Comparison of ENCODE assay signal across 18 mouse cellular contexts in the genomic region with DNA sequence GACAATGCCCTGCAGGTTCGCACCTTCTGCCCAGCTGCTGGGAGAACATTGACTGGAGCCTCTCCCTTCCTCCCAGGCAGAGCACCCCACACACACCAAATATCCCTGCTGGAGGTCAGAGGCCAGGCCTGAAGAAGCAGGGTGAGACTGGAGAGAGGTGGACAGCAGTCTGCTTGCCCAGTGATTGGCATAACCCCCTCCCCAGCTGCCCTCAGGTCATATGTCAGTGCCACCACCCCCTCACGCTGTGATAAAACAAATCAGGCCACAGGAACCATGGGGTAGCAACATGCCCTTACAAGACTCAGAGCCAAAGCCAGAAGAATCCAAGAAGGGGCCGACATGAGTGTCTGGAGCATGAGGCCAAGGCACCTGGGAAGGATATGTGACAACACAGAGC. TPM values are rescaled to one million over a fixed set of nuclear protein-coding genes. Genes with fewer than 3 reads are reported as not detected.
DNase-seq lines count a peak whose midpoint lies in the region; ATAC-seq and TF ChIP-seq lines count a peak whose summit lies in the region.
"Had no signal": no experiment of that assay in that cellular context is flagged by ENCODE, and none has a peak within 500 bp of the region (broad histone marks: within the 10 kb centered on the region; RNA-seq: fewer than 3 reads in every experiment).

No protein-coding gene starts in this region.

- ATAC-seq in forebrain, embryonic 15.5 days (replicated peaks), result no peak
- no peak for ATAC-seq in hindbrain, embryonic 11.5 days (ENCODE audit: low FRiP score)
- no peak for ATAC-seq in neural tube, embryonic 13.5 days (ENCODE audit: low read depth)
- ATAC-seq in stomach, postnatal 0 days (ENCODE audit: low FRiP score, low TSS enrichment), result no peak
- ATAC-seq: liver, embryonic 12.5 days; midbrain, embryonic 16.5 days had no signal

- H3K9me3 ChIP-seq in forebrain, embryonic 15.5 days, result no peaks in the 10 kb centered on the region
- H3K9me3 ChIP-seq in forebrain, embryonic 10.5 days, result no peaks in the 10 kb centered on the region
- no peaks in the 10 kb centered on the region for H3K9me3 ChIP-seq in hindbrain, embryonic 10.5 days
- H3K9me3 ChIP-seq in hindbrain, embryonic 11.5 days (ENCODE audit: control insufficient read depth, low read length), result no peaks in the 10 kb centered on the region
- H3K9me3 ChIP-seq in neural tube, embryonic 13.5 days, result no peaks in the 10 kb centered on the region
- H3K9me3 ChIP-seq in stomach, postnatal 0 days (ENCODE audit: control insufficient read depth, low read length), result no peaks in the 10 kb centered on the region
- H3K9me3 ChIP-seq: G1E; liver, embryonic 12.5 days; neural tube, embryonic 15.5 days had no signal

- 0 out of 2 replicates have a peak overlapping the region, but pooled peaks have one; percentile 57 for H3K27ac ChIP-seq in forebrain, embryonic 15.5 days (replicated peaks)
- H3K27ac ChIP-seq in forebrain, embryonic 10.5 days, result no peak overlapping the region
- peak overlapping the region; percentile 42; the same call in 1 of the 2 replicates for H3K27ac ChIP-seq in hindbrain, embryonic 10.5 days
- no peak overlapping the region for H3K27ac ChIP-seq in hindbrain, embryonic 11.5 days (ENCODE audit: low read depth, low read length)
- 0 out of 2 replicates have a peak overlapping the region, but pooled peaks have one; percentile 74 for H3K27ac ChIP-seq in neural tube, embryonic 13.5 days (replicated peaks)
- H3K27ac ChIP-seq in stomach, postnatal 0 days (replicated peaks), result peak overlapping the region; percentile 89
- H3K27ac ChIP-seq: liver, embryonic 12.5 days; macrophage had no signal

- no peak for TF ChIP-seq EP300 in stomach, postnatal 0 days (optimal IDR thresholded peaks at IDR 0.05)

- H3K9ac ChIP-seq in forebrain, embryonic 15.5 days (replicated peaks), result no peak overlapping the region
- no peak overlapping the region for H3K9ac ChIP-seq in hindbrain, embryonic 11.5 days (ENCODE audit: low read depth, low read length)
- no peak overlapping the region for H3K9ac ChIP-seq in neural tube, embryonic 13.5 days
- no peak overlapping the region for H3K9ac ChIP-seq in stomach, postnatal 0 days (ENCODE audit: low read length)
- H3K9ac ChIP-seq: liver, embryonic 12.5 days; neural tube, embryonic 15.5 days had no signal

- no peak for DNase-seq in forebrain, embryonic 10.5 days (ENCODE audit: extremely low spot score, low spot score)
- DNase-seq in hindbrain, embryonic 10.5 days (ENCODE audit: low spot score), result no peak
- no peak for DNase-seq in hindbrain, embryonic 11.5 days (ENCODE audit: low spot score)
- DNase-seq in neural tube, embryonic 10.5 days (ENCODE audit: extremely low spot score, low spot score), result no peak
- no peak for DNase-seq in stomach, postnatal 0 days (ENCODE audit: low spot score)
- DNase-seq in thymus, adult 18-20 months, result no peak
- DNase-seq: adrenal gland, postnatal 25 days; embryo, embryonic 11 days; gastrocnemius, postnatal 14 days; right cerebral cortex, postnatal 14 days; thymus, postnatal 36 days had no signal

- H3K27me3 ChIP-seq in forebrain, embryonic 15.5 days, result no peaks in the 10 kb centered on the region
- no peaks in the 10 kb centered on the region for H3K27me3 ChIP-seq in forebrain, embryonic 10.5 days (ENCODE audit: poor library complexity, severe bottlenecking)
- H3K27me3 ChIP-seq in hindbrain, embryonic 10.5 days (ENCODE audit: insufficient read depth, poor library complexity, severe bottlenecking), result no peaks in the 10 kb centered on the region
- H3K27me3 ChIP-seq in hindbrain, embryonic 11.5 days (ENCODE audit: control insufficient read depth, insufficient read depth, low read length), result no peaks in the 10 kb centered on the region
- no peaks in the 10 kb centered on the region for H3K27me3 ChIP-seq in neural tube, embryonic 13.5 days
- H3K27me3 ChIP-seq in stomach, postnatal 0 days (ENCODE audit: control insufficient read depth, insufficient read depth, low read length), result no peaks in the 10 kb centered on the region
- H3K27me3 ChIP-seq: liver, embryonic 12.5 days; neural tube, embryonic 15.5 days had no signal

- no peak overlapping the region for H3K4me3 ChIP-seq in forebrain, embryonic 15.5 days
- H3K4me3 ChIP-seq in forebrain, embryonic 10.5 days, result no peak overlapping the region
- H3K4me3 ChIP-seq in hindbrain, embryonic 10.5 days, result no peak overlapping the region
- no peak overlapping the region for H3K4me3 ChIP-seq in hindbrain, embryonic 11.5 days (ENCODE audit: low read depth, low read length)
- no peak overlapping the region for H3K4me3 ChIP-seq in neural tube, embryonic 13.5 days
- H3K4me3 ChIP-seq in stomach, postnatal 0 days (ENCODE audit: low read depth, low read length), result no peak overlapping the region
- H3K4me3 ChIP-seq: liver, embryonic 12.5 days; neural tube, embryonic 15.5 days had no signal

- H3K4me1 ChIP-seq in forebrain, embryonic 15.5 days, result peaks cover 4% of the 10 kb centered on the region; the same call in 1 of the 2 replicates
- H3K4me1 ChIP-seq in forebrain, embryonic 10.5 days, result peaks cover 17% of the 10 kb centered on the region
- H3K4me1 ChIP-seq in hindbrain, embryonic 10.5 days (replicated peaks), result peaks cover 50% of the 10 kb centered on the region
- no peaks in the 10 kb centered on the region for H3K4me1 ChIP-seq in hindbrain, embryonic 11.5 days (replicated peaks; ENCODE audit: control insufficient read depth, insufficient read depth, low read length)
- peaks cover 55% of the 10 kb centered on the region for H3K4me1 ChIP-seq in neural tube, embryonic 13.5 days (replicated peaks)
- H3K4me1 ChIP-seq in stomach, postnatal 0 days (replicated peaks; ENCODE audit: control insufficient read depth, insufficient read depth), result peaks cover 4% of the 10 kb centered on the region
- H3K4me1 ChIP-seq: liver, embryonic 12.5 days had no signal

- no peak overlapping the region for H3K4me2 ChIP-seq in forebrain, embryonic 15.5 days (replicated peaks)
- no peak overlapping the region for H3K4me2 ChIP-seq in hindbrain, embryonic 11.5 days (replicated peaks; ENCODE audit: low read depth, low read length)
- H3K4me2 ChIP-seq in neural tube, embryonic 13.5 days, result no peak overlapping the region
- no peak overlapping the region for H3K4me2 ChIP-seq in stomach, postnatal 0 days (replicated peaks; ENCODE audit: low read depth)
- H3K4me2 ChIP-seq: liver, embryonic 12.5 days; neural tube, embryonic 15.5 days had no signal

- H3K36me3 ChIP-seq in forebrain, embryonic 15.5 days, result no peaks in the 10 kb centered on the region
- peaks cover 48% of the 10 kb centered on the region for H3K36me3 ChIP-seq in forebrain, embryonic 10.5 days (replicated peaks)
- H3K36me3 ChIP-seq in hindbrain, embryonic 10.5 days, result peaks cover 67% of the 10 kb centered on the region
- no peaks in the 10 kb centered on the region for H3K36me3 ChIP-seq in hindbrain, embryonic 11.5 days (ENCODE audit: control insufficient read depth, insufficient read depth, low read length)
- H3K36me3 ChIP-seq in neural tube, embryonic 13.5 days, result 0 out of 2 replicates have a peak, but pooled peaks cover 5% of the 10 kb centered on the region
- no peaks in the 10 kb centered on the region for H3K36me3 ChIP-seq in stomach, postnatal 0 days (ENCODE audit: control insufficient read depth, insufficient read depth, low read length)
- H3K36me3 ChIP-seq: neural tube, embryonic 15.5 days had no signal

- 95% methylated on average over 3 of the region's 3 CpGs for WGBS in forebrain, embryonic 15.5 days
- 86% methylated on average over 3 of the region's 3 CpGs for WGBS in forebrain, embryonic 10.5 days
- WGBS in hindbrain, embryonic 10.5 days, result 75% methylated on average over 3 of the region's 3 CpGs
- WGBS in hindbrain, embryonic 11.5 days, result 84% methylated on average over 3 of the region's 3 CpGs
- WGBS in neural tube, embryonic 13.5 days, result 88% methylated on average over 3 of the region's 3 CpGs
- 62% methylated on average over 3 of the region's 3 CpGs for WGBS in stomach, postnatal 0 days

- TF ChIP-seq CTCF in stomach, postnatal 0 days (IDR thresholded peaks at IDR 0.05; ENCODE audit: low read depth), result no peak

RNA-seq across cellular contexts. Expression of gene Mtss1l, which starts 17.2 kb away (rescaled TPM):
- 22.5 and 32.2 TPM in 2 replicates for polyA plus RNA-seq in forebrain, embryonic 15.5 days (2015; fragmentation: Nextera tagmentation; extraction: Ambion mirVana)
- polyA plus RNA-seq in forebrain, embryonic 10.5 days (2016; fragmentation: Nextera tagmentation; extraction: Ambion mirVana), result 5.4 and 5.6 TPM in 2 replicates
- 6.4 and 6.9 TPM in 2 replicates for polyA plus RNA-seq in hindbrain, embryonic 10.5 days (2016; fragmentation: Nextera tagmentation; extraction: Ambion mirVana)
- 10.5 and 10.8 TPM in 2 replicates for polyA plus RNA-seq in hindbrain, embryonic 11.5 days (2014; fragmentation: Nextera tagmentation; extraction: Ambion mirVana)
- 13.3 and 14.0 TPM in 2 replicates for polyA plus RNA-seq in neural tube, embryonic 13.5 days (2015; fragmentation: Nextera tagmentation; extraction: Ambion mirVana)
- 5.7 and 7.5 TPM in 2 replicates for polyA plus RNA-seq in stomach, postnatal 0 days (2015; fragmentation: Nextera tagmentation; extraction: Ambion mirVana)

Comparison
In these comparisons a context has a peak if more than half of its experiments do, and no peak if none do; other contexts are left out.
1. H3K27ac ChIP-seq: peak in forebrain, embryonic 15.5 days (single experiment), hindbrain, embryonic 10.5 days (single experiment), neural tube, embryonic 13.5 days (single experiment) and stomach, postnatal 0 days (single experiment); none in forebrain, embryonic 10.5 days (single experiment) and hindbrain, embryonic 11.5 days (single experiment).